Mouse (Mus musculus): ENCODE measurements around the gene Ahcyl1. TPM values are rescaled to one million over a fixed set of nuclear protein-coding genes. Genes with fewer than 3 reads are reported as not detected.
"Not testable (repeated sequence)": the region's sequence is repeated elsewhere in the genome, so short reads cannot be mapped to it uniquely, and the experiment has no call there.

Ahcyl1 gene
- polyA plus RNA-seq, 1 experiment from 2014 or later: 69.3 TPM

DNA sequence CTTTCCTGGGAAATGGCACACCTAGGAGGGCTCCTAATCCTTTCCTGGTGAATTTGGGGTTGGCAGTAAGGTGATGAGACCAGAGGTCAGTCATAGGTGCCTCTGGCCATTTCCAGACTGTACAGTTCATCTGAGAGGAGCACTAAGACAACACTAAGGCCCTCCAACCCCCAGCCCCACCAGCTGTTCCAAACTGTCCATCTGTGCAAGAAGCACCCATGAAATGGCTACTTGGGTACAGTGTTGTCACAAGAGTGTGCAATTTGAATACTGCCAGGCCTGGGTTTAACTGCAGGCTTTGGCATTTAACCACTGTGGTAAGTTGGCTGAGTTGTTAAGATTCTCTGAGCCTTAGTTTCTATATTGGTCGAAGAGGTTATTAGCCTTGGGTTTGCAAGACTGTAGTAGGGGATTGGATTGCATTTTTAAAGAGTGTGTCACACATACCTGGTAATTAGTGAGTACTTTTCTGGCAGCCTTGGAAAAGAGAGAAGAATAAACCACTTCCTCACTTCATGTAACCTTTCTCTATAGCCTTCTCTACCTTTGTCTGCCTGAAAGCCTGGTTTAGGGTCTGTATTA, 41.3 kb upstream of the Ahcyl1 start:
- no peak overlapping the region for H3K4me2 ChIP-seq
- H3K9me3 ChIP-seq (replicated peaks): no peaks in the 10 kb centered on the region
- peaks cover 8% of the 10 kb centered on the region; the same call in 1 of the 2 replicates for H3K36me3 ChIP-seq
- no peak overlapping the region for H3K4me3 ChIP-seq
- 64% methylated on average over 1 of the region's 1 CpGs for WGBS
- no peak overlapping the region for H3K9ac ChIP-seq
- ATAC-seq (ENCODE audit: insufficient number of reproducible peaks, low FRiP score): no peak
- H3K27me3 ChIP-seq (replicated peaks): no peaks in the 10 kb centered on the region
- H3K27ac ChIP-seq (ENCODE audit: poor library complexity, severe bottlenecking): no peak overlapping the region
- H3K4me1 ChIP-seq (replicated peaks): peaks cover 42% of the 10 kb centered on the region

DNA sequence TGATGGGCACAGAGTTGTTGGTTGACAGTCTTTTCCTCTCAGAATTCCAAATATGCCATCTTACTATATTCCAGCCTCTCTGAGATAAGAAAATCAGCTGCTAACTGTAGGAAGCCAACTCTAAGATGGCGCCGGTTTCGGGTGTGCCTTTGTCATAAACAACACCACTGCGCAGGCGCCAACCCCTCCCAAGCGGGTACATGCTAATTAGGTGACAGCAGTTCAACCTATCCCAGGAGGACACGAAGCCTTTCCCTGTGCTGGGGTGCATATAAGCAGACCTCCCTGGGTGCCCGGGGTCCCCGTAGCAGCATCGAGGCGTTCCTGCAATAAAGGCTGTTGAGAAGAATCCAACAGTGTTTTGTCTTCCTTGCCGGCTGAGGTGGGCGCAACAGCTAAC, 39.3 kb upstream of the Ahcyl1 start:
- not testable (repeated sequence) for ATAC-seq (ENCODE audit: insufficient number of reproducible peaks, low FRiP score); H3K36me3 ChIP-seq

DNA sequence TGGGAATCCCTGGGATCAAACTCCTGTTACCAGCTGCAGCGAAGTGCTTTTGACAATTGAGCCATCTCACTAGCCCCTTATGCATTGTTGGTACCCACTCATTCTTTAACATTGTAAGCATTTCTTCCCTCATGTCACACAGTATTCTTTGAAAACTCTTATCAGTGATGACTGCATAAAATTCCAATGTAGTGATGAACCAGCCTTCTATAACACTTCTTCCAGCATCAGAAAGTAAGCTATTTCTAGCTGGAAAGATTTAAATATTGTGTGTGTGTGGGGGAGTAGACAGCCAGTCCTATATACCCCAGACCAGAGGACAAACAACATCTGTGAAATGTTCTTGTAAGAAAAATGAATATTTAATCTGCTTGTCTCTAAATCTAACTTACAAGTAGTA, 37.0 kb upstream of the Ahcyl1 start:
- H3K27me3 ChIP-seq (replicated peaks): no peaks in the 10 kb centered on the region
- no peak overlapping the region for H3K9ac ChIP-seq
- H3K27ac ChIP-seq (ENCODE audit: poor library complexity, severe bottlenecking): no peak overlapping the region
- 72% methylated on average over 1 of the region's 1 CpGs for WGBS
- H3K4me1 ChIP-seq (replicated peaks): peaks cover 12% of the 10 kb centered on the region
- H3K9me3 ChIP-seq (replicated peaks): no peaks in the 10 kb centered on the region
- no peak overlapping the region for H3K4me2 ChIP-seq
- ATAC-seq (ENCODE audit: insufficient number of reproducible peaks, low FRiP score): no peak
- H3K36me3 ChIP-seq: no peaks in the 10 kb centered on the region
- no peak overlapping the region for H3K4me3 ChIP-seq

More for the DNA sequence above, 39.3 kb upstream of the Ahcyl1 start:
- H3K4me1 ChIP-seq (replicated peaks): peaks cover 24% of the 10 kb centered on the region
- H3K9ac ChIP-seq; H3K4me2 ChIP-seq; H3K4me3 ChIP-seq; H3K27me3 ChIP-seq (replicated peaks); H3K9me3 ChIP-seq (replicated peaks); H3K27ac ChIP-seq (ENCODE audit: poor library complexity, severe bottlenecking): not testable (repeated sequence)
- WGBS: 93% methylated on average over 13 of the region's 13 CpGs

DNA sequence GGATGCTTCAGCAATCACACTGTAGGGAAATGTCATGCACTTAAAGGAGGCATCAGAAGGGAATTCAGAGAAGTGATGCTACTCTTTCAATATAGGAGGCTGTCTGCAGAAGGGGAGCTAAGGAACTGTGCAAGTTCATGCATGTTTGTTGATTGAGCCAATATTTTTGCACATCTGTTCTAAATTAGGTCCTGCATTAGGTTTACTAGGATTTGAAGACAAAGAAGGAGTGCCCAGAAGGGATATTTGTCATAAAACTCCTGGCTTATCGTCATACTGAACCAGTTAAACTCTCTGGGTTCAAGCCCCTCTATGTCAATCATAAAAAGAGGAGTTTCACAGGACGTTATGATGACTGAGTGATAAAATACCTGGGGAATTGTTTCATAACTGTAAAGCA, 33.9 kb upstream of the Ahcyl1 start:
- Histone ChIP-seq H3K4me1 (replicated peaks) (peaks cover 9% of the 10 kb centered on the region), H3K9me3 (replicated peaks) (no peaks in the 10 kb centered on the region), H3K4me3 (no peak overlapping the region), H3K27ac (ENCODE audit: poor library complexity, severe bottlenecking) (no peak overlapping the region), H3K27me3 (replicated peaks) (no peaks in the 10 kb centered on the region), H3K36me3 (no peaks in the 10 kb centered on the region), H3K9ac (no peak overlapping the region), H3K4me2 (no peak overlapping the region)
- ATAC-seq (ENCODE audit: insufficient number of reproducible peaks, low FRiP score): no peak
- 75% methylated on average over 2 of the region's 2 CpGs for WGBS

- Histone ChIP-seq H3K9me3 (replicated peaks) (no peaks in the 10 kb centered on the region), H3K27ac (ENCODE audit: poor library complexity, severe bottlenecking) (no peak overlapping the region), H3K4me3 (no peak overlapping the region), H3K4me1 (replicated peaks) (peaks cover 7% of the 10 kb centered on the region), H3K27me3 (replicated peaks) (no peaks in the 10 kb centered on the region), H3K9ac (no peak overlapping the region), H3K36me3 (no peaks in the 10 kb centered on the region), H3K4me2 (no peak overlapping the region)
- 60% methylated on average over 1 of the region's 1 CpGs for WGBS
- no peak for ATAC-seq (ENCODE audit: insufficient number of reproducible peaks, low FRiP score)
These were observed 32.1 kb upstream of the Ahcyl1 start for GRCm38 (mm10) chr3:107728509-107728908.

- H3K9ac ChIP-seq: no peak overlapping the region
- no peak overlapping the region for H3K4me2 ChIP-seq
- no peak overlapping the region for H3K27ac ChIP-seq (ENCODE audit: poor library complexity, severe bottlenecking)
- no peak overlapping the region for H3K4me3 ChIP-seq
- no peak for ATAC-seq (ENCODE audit: insufficient number of reproducible peaks, low FRiP score)
- H3K9me3 ChIP-seq (replicated peaks): no peaks in the 10 kb centered on the region
- no peaks in the 10 kb centered on the region for H3K36me3 ChIP-seq
- no peaks in the 10 kb centered on the region for H3K27me3 ChIP-seq (replicated peaks)
- WGBS: 57% methylated on average over 1 of the region's 1 CpGs
- peaks cover 30% of the 10 kb centered on the region for H3K4me1 ChIP-seq (replicated peaks)
These were observed 19.6 kb upstream of the Ahcyl1 start for GRCm38 (mm10) chr3:107715971-107716370.

DNA sequence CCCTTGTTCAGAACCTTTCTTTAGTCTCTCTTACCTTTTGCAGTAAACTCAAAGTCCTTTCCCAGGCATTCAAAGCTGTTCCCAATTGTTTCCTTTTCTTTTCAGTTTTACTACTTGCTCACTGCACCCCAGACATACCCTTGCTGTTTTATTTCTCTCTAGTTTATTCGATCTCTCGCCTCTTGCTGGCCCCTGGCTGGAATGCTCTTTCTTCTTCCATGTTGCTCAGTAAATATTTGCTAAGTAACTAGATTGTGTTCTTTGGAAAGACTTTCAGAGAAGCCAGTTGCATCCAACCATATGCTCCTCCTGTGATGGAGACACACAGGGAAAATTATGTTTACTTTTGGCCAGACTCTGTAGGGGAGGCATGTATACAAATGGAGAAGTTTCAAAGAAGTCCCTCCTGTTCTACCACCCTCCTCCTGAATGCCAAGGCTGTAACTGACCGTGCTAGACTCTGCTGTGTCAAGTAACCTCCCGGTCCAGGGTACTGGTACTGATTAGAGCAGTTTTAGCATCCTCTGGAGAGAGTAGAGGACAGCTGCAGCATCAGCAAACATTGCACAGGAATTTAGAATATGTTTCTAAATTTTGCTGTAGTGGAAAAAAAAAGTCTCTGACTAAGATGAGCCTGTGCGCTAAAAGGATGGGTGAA, 18.0 kb upstream of the Ahcyl1 start:
- Histone ChIP-seq H3K9me3 (replicated peaks) (no peaks in the 10 kb centered on the region), H3K27me3 (replicated peaks) (no peaks in the 10 kb centered on the region), H3K4me1 (replicated peaks) (peaks cover 30% of the 10 kb centered on the region), H3K4me3 (no peak overlapping the region), H3K36me3 (no peaks in the 10 kb centered on the region), H3K4me2 (no peak overlapping the region), H3K9ac (no peak overlapping the region), H3K27ac (ENCODE audit: poor library complexity, severe bottlenecking) (no peak overlapping the region)
- no peak for ATAC-seq (ENCODE audit: insufficient number of reproducible peaks, low FRiP score)
- 65% methylated on average over 5 of the region's 5 CpGs for WGBS

GRCm38 (mm10) chr3:107712081-107712480, 15.7 kb upstream of the Ahcyl1 start:
- 52% methylated on average over 3 of the region's 3 CpGs for WGBS
- Histone ChIP-seq H3K4me1 (replicated peaks) (peaks cover 20% of the 10 kb centered on the region), H3K9me3 (replicated peaks) (no peaks in the 10 kb centered on the region), H3K4me3 (no peak overlapping the region), H3K36me3 (no peaks in the 10 kb centered on the region), H3K27me3 (replicated peaks) (no peaks in the 10 kb centered on the region), H3K4me2 (no peak overlapping the region), H3K27ac (ENCODE audit: poor library complexity, severe bottlenecking) (no peak overlapping the region), H3K9ac (no peak overlapping the region)
- ATAC-seq (ENCODE audit: insufficient number of reproducible peaks, low FRiP score): no peak

- Histone ChIP-seq H3K4me3 (no peak overlapping the region), H3K27ac (ENCODE audit: poor library complexity, severe bottlenecking) (no peak overlapping the region), H3K4me2 (no peak overlapping the region), H3K4me1 (replicated peaks) (peaks cover 8% of the 10 kb centered on the region; the same call in 1 of the 2 replicates), H3K36me3 (no peaks in the 10 kb centered on the region), H3K9ac (no peak overlapping the region), H3K27me3 (replicated peaks) (no peaks in the 10 kb centered on the region), H3K9me3 (replicated peaks) (no peaks in the 10 kb centered on the region)
- ATAC-seq (ENCODE audit: insufficient number of reproducible peaks, low FRiP score): no peak
- WGBS: 64% methylated on average over 3 of the region's 3 CpGs
These were observed 12.8 kb upstream of the Ahcyl1 start for GRCm38 (mm10) chr3:107709156-107709555.

GRCm38 (mm10) chr3:107707239-107707638, 10.9 kb upstream of the Ahcyl1 start:
- Histone ChIP-seq H3K9ac (no peak overlapping the region), H3K4me2 (no peak overlapping the region), H3K4me3 (no peak overlapping the region), H3K4me1 (replicated peaks) (0 out of 2 replicates have a peak, but pooled peaks cover 11% of the 10 kb centered on the region), H3K27ac (ENCODE audit: poor library complexity, severe bottlenecking) (no peak overlapping the region), H3K36me3 (no peaks in the 10 kb centered on the region), H3K9me3 (replicated peaks) (no peaks in the 10 kb centered on the region), H3K27me3 (replicated peaks) (no peaks in the 10 kb centered on the region)
- 59% methylated on average over 4 of the region's 4 CpGs for WGBS
- ATAC-seq (ENCODE audit: insufficient number of reproducible peaks, low FRiP score): no peak

- Histone ChIP-seq H3K27me3 (replicated peaks) (no peaks in the 10 kb centered on the region), H3K4me2 (no peak overlapping the region), H3K9me3 (replicated peaks) (no peaks in the 10 kb centered on the region), H3K36me3 (no peaks in the 10 kb centered on the region), H3K4me1 (replicated peaks) (0 out of 2 replicates have a peak, but pooled peaks cover 11% of the 10 kb centered on the region), H3K9ac (no peak overlapping the region), H3K4me3 (no peak overlapping the region), H3K27ac (ENCODE audit: poor library complexity, severe bottlenecking) (no peak overlapping the region)
- WGBS: 27% methylated on average over 2 of the region's 2 CpGs
- no peak for ATAC-seq (ENCODE audit: insufficient number of reproducible peaks, low FRiP score)
These were observed 9.8 kb upstream of the Ahcyl1 start for GRCm38 (mm10) chr3:107706164-107706563.

- H3K36me3 ChIP-seq: no peaks in the 10 kb centered on the region
- ATAC-seq (ENCODE audit: insufficient number of reproducible peaks, low FRiP score): no peak
- no peak overlapping the region for H3K4me2 ChIP-seq
- H3K9ac ChIP-seq: no peak overlapping the region
- 0 out of 2 replicates have a peak, but pooled peaks cover 11% of the 10 kb centered on the region for H3K4me1 ChIP-seq (replicated peaks)
- no peak overlapping the region for H3K4me3 ChIP-seq
- H3K9me3 ChIP-seq (replicated peaks): no peaks in the 10 kb centered on the region
- WGBS: 29% methylated on average over 1 of the region's 1 CpGs
- H3K27ac ChIP-seq (ENCODE audit: poor library complexity, severe bottlenecking): no peak overlapping the region
- no peaks in the 10 kb centered on the region for H3K27me3 ChIP-seq (replicated peaks)
These were observed 8.0 kb upstream of the Ahcyl1 start for GRCm38 (mm10) chr3:107704371-107704705.
